Mouse (Mus musculus) thymus, adult 2 months (tissue): ENCODE data around the gene Fam216a.

Source experiments
- CTCF ChIP-seq: fragments of 200-500 bp; IDR thresholded peaks from 2 replicates; pipeline ENCODE4 v1.5.1; 2012; ENCODE audit warnings: mild to moderate bottlenecking, control low read depth, low read length, moderate library complexity, borderline replicate concordance; ENCODE audit not compliant: control insufficient read depth, poor library complexity, insufficient read depth; ENCODE audit errors: extremely low read depth
- POLR2A ChIP-seq: fragments of 200-500 bp; IDR thresholded peaks from 2 replicates; pipeline ENCODE4 v1.6.1; 2012; ENCODE audit warnings: mild to moderate bottlenecking, low read length, control low read depth, moderate library complexity; ENCODE audit not compliant: control insufficient read depth, poor library complexity, insufficient read depth; ENCODE audit errors: extremely low read depth

GRCm38 (mm10) chr5:122400628-122401302, 28.6 kb upstream of the Fam216a start:
- TF ChIP-seq POLR2A = no peak
- no peak for TF ChIP-seq CTCF
